Mouse (Mus musculus): Measurements from ENCODE around the gene Gm3776. TPM values are rescaled to one million over a fixed set of nuclear protein-coding genes. Genes with fewer than 3 reads are reported as not detected.
"Not testable (repeated sequence)": the region's sequence is repeated elsewhere in the genome, so short reads cannot be mapped to it uniquely, and the experiment has no call there.

The Gm3776 gene
- polyA plus RNA-seq, 1 experiment from 2014 or later = 0.13 TPM

- H3K9me3 ChIP-seq (ENCODE audit: low read length); H3K4me3 ChIP-seq (ENCODE audit: low read depth, low read length); H3K4me2 ChIP-seq (ENCODE audit: low read depth, low read length); H3K4me1 ChIP-seq (ENCODE audit: insufficient read depth); H3K27me3 ChIP-seq (ENCODE audit: insufficient read depth, low read length); H3K36me3 ChIP-seq (replicated peaks; ENCODE audit: insufficient read depth, low read length); H3K9ac ChIP-seq (replicated peaks); H3K27ac ChIP-seq (ENCODE audit: low read depth); ATAC-seq: not testable (repeated sequence)
- peak; percentile 65 for DNase-seq
- peak; percentile 73 for TF ChIP-seq CTCF (IDR thresholded peaks at IDR 0.05; ENCODE audit: low read depth)
- 9% methylated on average over 6 of the region's 6 CpGs for whole genome bisulfite sequencing (ENCODE audit: insufficient replicate concordance)
Observed at GRCm38 (mm10) chr9:78296089-78296488, 39.2 kb downstream of the Gm3776 start.

GRCm38 (mm10) chr9:78298232-78298631 is 41.3 kb downstream of the Gm3776 start:
- 74% methylated on average over 1 of the region's 1 CpGs for WGBS (ENCODE audit: insufficient replicate concordance)
- H3K4me1 ChIP-seq (ENCODE audit: insufficient read depth) = no peaks in the 10 kb centered on the region
- H3K9me3 ChIP-seq (ENCODE audit: low read length) = no peaks in the 10 kb centered on the region
- no peaks in the 10 kb centered on the region for H3K36me3 ChIP-seq (replicated peaks; ENCODE audit: insufficient read depth, low read length)
- no peak overlapping the region for H3K27ac ChIP-seq (ENCODE audit: low read depth)
- no peak for TF ChIP-seq CTCF (IDR thresholded peaks at IDR 0.05; ENCODE audit: low read depth)
- no peak for TF ChIP-seq EP300 (IDR thresholded peaks at IDR 0.05; ENCODE audit: low read depth)
- ATAC-seq (no peak), DNase-seq (no peak)
- H3K27me3 ChIP-seq (ENCODE audit: insufficient read depth, low read length) = no peaks in the 10 kb centered on the region
- no peak overlapping the region for H3K9ac ChIP-seq (replicated peaks)
- no peak overlapping the region for H3K4me3 ChIP-seq (ENCODE audit: low read depth, low read length)
- H3K4me2 ChIP-seq (ENCODE audit: low read depth, low read length) = no peak overlapping the region

- 46% methylated on average over 1 of the region's 1 CpGs for WGBS (ENCODE audit: insufficient replicate concordance)
- not testable (repeated sequence) for H3K4me2 ChIP-seq (ENCODE audit: low read depth, low read length); H3K36me3 ChIP-seq (replicated peaks; ENCODE audit: insufficient read depth, low read length); H3K27me3 ChIP-seq (ENCODE audit: insufficient read depth, low read length); ATAC-seq; DNase-seq; H3K9me3 ChIP-seq (ENCODE audit: low read length); H3K4me1 ChIP-seq (ENCODE audit: insufficient read depth); H3K27ac ChIP-seq (ENCODE audit: low read depth); H3K4me3 ChIP-seq (ENCODE audit: low read depth, low read length); H3K9ac ChIP-seq (replicated peaks)
Observed at GRCm38 (mm10) chr9:78299143-78299542, 42.2 kb downstream of the Gm3776 start.

- H3K27me3 ChIP-seq (ENCODE audit: insufficient read depth, low read length); H3K4me3 ChIP-seq (ENCODE audit: low read depth, low read length); H3K36me3 ChIP-seq (replicated peaks; ENCODE audit: insufficient read depth, low read length); ATAC-seq; H3K9me3 ChIP-seq (ENCODE audit: low read length); H3K27ac ChIP-seq (ENCODE audit: low read depth); H3K4me2 ChIP-seq (ENCODE audit: low read depth, low read length); DNase-seq; H3K4me1 ChIP-seq (ENCODE audit: insufficient read depth); H3K9ac ChIP-seq (replicated peaks): not testable (repeated sequence)
- 52% methylated on average over 1 of the region's 3 CpGs for WGBS (ENCODE audit: insufficient replicate concordance)
Observed at GRCm38 (mm10) chr9:78308122-78308521, 51.2 kb downstream of the Gm3776 start.

- H3K9ac ChIP-seq (replicated peaks) = no peak within 1 kb of the TSS
- DNase-seq (no peak), ATAC-seq (no peak)
- H3K4me2 ChIP-seq (ENCODE audit: low read depth, low read length) = no peak within 1 kb of the TSS
- no peak within 1 kb of the TSS for H3K27ac ChIP-seq (ENCODE audit: low read depth)
- no peaks in the 10 kb centered on the region for H3K4me1 ChIP-seq (ENCODE audit: insufficient read depth)
- H3K4me3 ChIP-seq (ENCODE audit: low read depth, low read length) = no peak within 1 kb of the TSS
- 67% methylated on average over 2 of the region's 2 CpGs for WGBS (ENCODE audit: insufficient replicate concordance)
- H3K9me3 ChIP-seq (ENCODE audit: low read length) = no peaks in the 10 kb centered on the region
- H3K27me3 ChIP-seq (ENCODE audit: insufficient read depth, low read length) = no peaks in the 10 kb centered on the region
- TF ChIP-seq CTCF (IDR thresholded peaks at IDR 0.05; ENCODE audit: low read depth) (no peak), EP300 (IDR thresholded peaks at IDR 0.05; ENCODE audit: low read depth) (no peak)
- H3K36me3 ChIP-seq (replicated peaks; ENCODE audit: insufficient read depth, low read length) = no peaks in the 10 kb centered on the region
Observed at GRCm38 (mm10) chr9:78314696-78315095, 57.8 kb downstream of the Gm3776 start, which contains the start of gene Omt2a. Gene Omt2a (minus strand): TSS chr9:78314796.

Other genes with a start within 250 kb of the Gm3776 start
- not detected in 2 replicates for gene Gcm1, start 205.2 kb upstream of the Gm3776 start, polyA plus RNA-seq (2015; fragmentation: Nextera tagmentation; extraction: Ambion mirVana)
- 45.7 and 54.0 TPM in 2 replicates for gene Fbxo9, start 148.1 kb upstream of the Gm3776 start, polyA plus RNA-seq (2015; fragmentation: Nextera tagmentation; extraction: Ambion mirVana)
- gene Ick, start 147.9 kb upstream of the Gm3776 start, polyA plus RNA-seq (2015; fragmentation: Nextera tagmentation; extraction: Ambion mirVana) = 5.3 and 7.0 TPM in 2 replicates
- gene Gsta4, start 74.4 kb upstream of the Gm3776 start, polyA plus RNA-seq (2015; fragmentation: Nextera tagmentation; extraction: Ambion mirVana) = 19.9 and 25.5 TPM in 2 replicates
- 0.39 TPM in 1 of 2 replicates, not detected in the other for gene Gsta1, start 26.5 kb upstream of the Gm3776 start, polyA plus RNA-seq (2015; fragmentation: Nextera tagmentation; extraction: Ambion mirVana)
- not detected in 2 replicates for gene Gm10639, start 32.8 kb downstream of the Gm3776 start, polyA plus RNA-seq (2015; fragmentation: Nextera tagmentation; extraction: Ambion mirVana)
- gene Omt2a, start 57.7 kb downstream of the Gm3776 start, polyA plus RNA-seq (2015; fragmentation: Nextera tagmentation; extraction: Ambion mirVana) = not detected in 2 replicates
- gene Omt2b, start 70.5 kb downstream of the Gm3776 start, polyA plus RNA-seq (2015; fragmentation: Nextera tagmentation; extraction: Ambion mirVana) = not detected in 2 replicates
- gene Gsta2, start 98.7 kb downstream of the Gm3776 start, polyA plus RNA-seq (2015; fragmentation: Nextera tagmentation; extraction: Ambion mirVana) = 1.3 and 2.3 TPM in 2 replicates
- not detected in 2 replicates for gene Dppa5a, start 111.0 kb downstream of the Gm3776 start, polyA plus RNA-seq (2015; fragmentation: Nextera tagmentation; extraction: Ambion mirVana)
- gene Ooep, start 121.6 kb downstream of the Gm3776 start, polyA plus RNA-seq (2015; fragmentation: Nextera tagmentation; extraction: Ambion mirVana) = not detected in 2 replicates
- gene Ddx43, start 138.6 kb downstream of the Gm3776 start, polyA plus RNA-seq (2015; fragmentation: Nextera tagmentation; extraction: Ambion mirVana) = 0.05 TPM in 1 of 2 replicates, not detected in the other
- 0.85 and 0.92 TPM in 2 replicates for gene Cgas, start 186.1 kb downstream of the Gm3776 start, polyA plus RNA-seq (2015; fragmentation: Nextera tagmentation; extraction: Ambion mirVana)
- 10.9 and 11.5 TPM in 2 replicates for gene Mto1, start 191.1 kb downstream of the Gm3776 start, polyA plus RNA-seq (2015; fragmentation: Nextera tagmentation; extraction: Ambion mirVana)
- 0.70 and 0.75 TPM in 2 replicates for gene Gm17324, start 191.7 kb downstream of the Gm3776 start, polyA plus RNA-seq (2015; fragmentation: Nextera tagmentation; extraction: Ambion mirVana)
- gene Eef1a1, start 232.0 kb downstream of the Gm3776 start, polyA plus RNA-seq (2015; fragmentation: Nextera tagmentation; extraction: Ambion mirVana) = 1,946 and 1,972 TPM in 2 replicates

Data from liver, postnatal 0 days (tissue).